Mouse (Mus musculus): ENCODE measurements around the gene Fam189a1.

GRCm38 (mm10) chr7:64716286-64716685 is 440.1 kb downstream of the Fam189a1 start:
- TF ChIP-seq POLR2A (IDR thresholded peaks at IDR 0.05; ENCODE audit: low read depth, low read length) (no peak), CTCF (conservative IDR thresholded peaks at IDR 0.05; ENCODE audit: insufficient read depth, insufficient read length, low read depth, low read length) (no peak)

Data from kidney, adult 2 months (tissue).